Mouse (Mus musculus): Measurements from ENCODE around the gene Btbd35f4.
"Not testable (repeated sequence)": the region's sequence is repeated elsewhere in the genome, so short reads cannot be mapped to it uniquely, and the experiment has no call there.

The Btbd35f4 gene

GRCm38 (mm10) chrX:4800196-4800595 is at the start of gene Btbd35f4:
TSS of gene Btbd35f4 (plus strand) at chrX:4800496.
- not testable (repeated sequence) for DNase-seq

DNA sequence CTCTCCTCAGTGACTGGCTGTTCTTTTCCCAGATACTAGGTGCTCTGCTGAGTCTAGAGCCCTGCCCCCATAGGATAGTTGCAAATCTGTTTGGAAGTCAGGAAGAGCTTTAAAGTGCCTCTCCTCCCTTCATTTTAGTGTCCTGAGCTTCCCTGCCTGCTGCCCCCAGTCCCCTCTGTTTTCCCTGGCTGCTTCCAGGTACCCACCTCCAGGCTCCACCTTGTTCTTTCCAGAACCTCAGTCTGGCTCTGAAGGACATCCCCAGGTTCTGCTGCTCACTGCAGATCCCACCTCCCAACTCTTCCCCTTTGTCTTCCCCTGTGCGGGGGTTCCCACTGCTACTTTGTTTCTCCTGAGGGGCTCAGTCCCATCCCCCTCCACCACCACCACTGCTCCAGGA is 39.7 kb downstream of the Btbd35f4 start:
- not testable (repeated sequence) for DNase-seq
